Mouse (Mus musculus) megakaryocyte-erythroid progenitor cell, adult 5-6 weeks (primary cell): ENCODE data around the gene Msl2. TPM values are rescaled to one million over a fixed set of nuclear protein-coding genes. Genes with fewer than 3 reads are reported as not detected.

Experiments used
- ATAC-seq: replicated peaks from 2 replicates; pipeline ENCODE4 v1.8.0; 2016; ENCODE audit warnings: mild to moderate bottlenecking, inconsistent platforms; ENCODE audit not compliant: severe bottlenecking, poor library complexity, low FRiP score, low TSS enrichment
- total RNA-seq, 2 experiments: library from RNA; stranded (forward) in 1 of 2; stranded (reverse) in 1 of 2; fragments of 200-1000, 215-1000 nt in 1 of 2; fragments of >200 nt in 1 of 2; fragmentation: Nextera tagmentation in 1 of 2; gene quantifications; 2 replicates each; pipeline ENCODE4 v1.2.3; 2014 to 2017

Msl2 gene
- total RNA-seq, 2 experiments from 2014 or later, result 50.4 to 52.2 TPM

DNA sequence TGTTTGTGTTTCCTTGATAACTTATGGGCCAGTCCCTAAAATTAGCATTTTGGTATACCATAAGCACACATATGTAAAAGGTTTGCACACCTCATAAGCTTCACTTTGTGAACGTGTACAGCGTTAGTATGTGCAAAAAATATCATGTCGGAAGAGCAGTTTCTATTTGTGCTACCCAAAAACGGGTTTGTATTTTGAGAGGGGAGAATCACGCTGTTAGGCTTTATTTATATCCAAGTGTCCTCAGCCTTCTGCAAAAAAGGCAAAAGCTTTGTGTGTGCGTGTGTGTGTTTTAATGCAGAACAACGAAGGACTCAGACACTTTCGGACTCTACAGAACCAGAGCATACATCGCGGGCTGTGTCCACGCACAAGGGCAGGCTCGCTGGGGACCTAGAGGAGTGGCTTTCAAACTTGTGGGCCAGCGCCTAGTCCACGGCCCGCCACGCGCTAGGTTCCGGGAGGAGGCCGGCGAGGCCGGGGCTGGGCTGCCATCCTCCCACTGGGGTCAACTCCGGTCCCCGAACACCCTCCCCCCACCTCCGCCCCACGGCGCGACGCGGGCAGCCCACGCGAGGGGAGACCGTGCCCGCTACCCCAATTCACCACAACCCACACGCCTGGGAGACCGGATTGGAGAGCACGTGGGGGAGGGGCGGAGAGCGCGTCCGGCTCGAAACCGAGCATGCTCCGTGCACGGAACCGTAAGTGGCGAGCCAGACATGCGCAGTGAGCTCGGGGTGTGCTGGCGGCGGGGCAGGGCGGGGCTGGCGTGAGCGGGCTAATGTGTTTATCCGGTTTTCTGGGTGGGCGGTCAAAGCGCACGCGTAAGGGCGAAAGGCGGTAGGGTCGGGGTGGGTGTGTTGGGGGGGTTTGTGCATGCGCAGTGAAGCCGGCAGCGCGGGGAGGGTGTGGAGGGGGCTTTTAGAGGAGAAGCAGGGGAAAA is 587 bp upstream of the Msl2 start:
- ATAC-seq, result peak; percentile 79

DNA sequence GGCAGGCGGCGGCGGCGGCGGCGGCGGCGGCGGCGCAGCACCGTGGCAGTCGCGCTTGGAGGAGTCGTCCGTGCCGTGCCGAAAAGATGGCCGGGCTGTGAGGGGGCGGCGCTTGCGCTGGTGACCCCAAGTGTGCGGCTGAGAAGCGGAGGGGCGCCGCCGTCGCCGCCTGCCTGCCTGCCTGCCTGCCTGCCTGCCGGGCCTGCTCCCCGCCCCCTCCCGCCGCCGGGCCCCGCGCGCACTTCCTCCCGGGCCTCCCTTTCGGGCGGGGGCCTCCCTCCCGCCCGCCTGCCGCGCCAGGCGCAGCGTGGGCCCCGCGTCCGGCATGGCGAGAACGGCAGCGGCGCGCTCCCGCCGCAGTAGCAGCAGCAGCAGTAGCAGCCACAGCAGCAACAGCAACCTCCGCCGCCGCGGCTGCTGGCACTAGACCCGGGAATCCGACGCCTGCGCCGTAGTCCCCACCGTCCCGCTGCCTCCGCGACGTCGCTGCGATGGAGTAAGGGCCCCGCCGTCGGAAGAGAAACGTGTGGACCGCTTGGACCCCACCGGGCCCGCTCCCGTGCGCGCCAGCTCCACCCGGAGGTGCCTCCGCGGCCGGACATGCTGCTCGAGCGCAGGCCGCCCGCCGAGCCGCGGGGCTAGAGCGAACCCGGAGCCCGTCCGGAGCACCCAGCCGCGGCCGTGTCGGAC is 576 bp downstream of the Msl2 start:
- peak; percentile 25 for ATAC-seq

- ATAC-seq, result no peak
These were observed 1.2 kb downstream of the Msl2 start for GRCm38 (mm10) chr9:101075091-101075581.

GRCm38 (mm10) chr9:101075694-101076093 is 1.8 kb downstream of the Msl2 start:
- no peak for ATAC-seq

DNA sequence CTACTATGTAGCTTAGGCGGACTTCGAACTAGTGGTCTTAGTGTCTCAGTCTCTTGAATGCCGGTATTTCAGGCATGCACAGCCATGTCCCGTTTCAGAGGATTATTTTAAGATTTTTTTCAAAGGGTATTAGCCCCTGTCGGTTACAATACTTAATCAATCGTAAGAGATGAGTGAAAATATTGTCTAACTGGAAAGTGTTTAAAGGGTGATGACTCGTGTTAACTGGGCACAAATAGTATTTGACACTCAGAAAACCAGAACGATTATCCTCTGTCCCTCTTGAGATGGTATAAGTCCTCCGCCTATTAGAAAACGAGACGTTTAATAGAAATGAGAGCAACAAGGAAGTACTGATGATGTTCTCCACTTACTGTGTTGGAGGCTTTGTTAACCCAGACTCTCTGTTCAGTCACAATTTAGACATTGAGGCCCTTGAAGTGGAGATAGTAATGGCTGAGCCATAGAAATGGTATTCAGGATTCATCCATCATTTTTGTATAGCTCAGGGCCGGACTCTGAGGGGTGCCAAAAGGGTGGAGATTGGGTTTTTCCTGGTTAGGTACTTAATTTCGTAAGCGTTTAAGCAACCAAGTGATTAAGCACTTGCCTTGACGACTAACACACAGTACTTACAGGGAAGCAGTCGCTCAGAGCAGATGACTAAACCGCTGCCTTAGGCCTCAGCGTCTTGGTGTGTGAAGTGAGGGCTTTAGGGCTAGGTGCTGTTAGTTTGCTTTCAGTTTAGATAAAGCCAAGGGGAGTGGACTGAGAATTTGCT is 2.4 kb downstream of the Msl2 start:
- no peak for ATAC-seq

DNA sequence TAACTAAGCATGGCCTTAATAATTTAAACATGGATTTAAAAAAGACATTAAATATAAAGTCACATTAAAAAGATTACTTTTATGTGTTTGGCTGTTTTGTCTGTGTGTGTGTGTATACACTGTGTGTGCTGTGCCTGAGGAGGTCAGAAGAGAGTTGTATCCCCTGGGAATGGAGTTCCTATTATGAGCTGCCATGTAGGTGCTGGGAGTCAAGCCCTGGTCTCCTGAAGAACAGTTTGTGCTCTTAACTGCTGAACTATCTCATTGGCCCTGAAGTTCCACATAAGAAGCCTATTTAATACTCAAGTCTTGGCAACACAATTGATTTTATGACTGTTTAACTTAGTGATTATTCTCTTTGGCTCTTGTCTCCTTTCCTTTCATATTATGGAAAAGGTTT is 3.6 kb downstream of the Msl2 start:
- no peak for ATAC-seq

DNA sequence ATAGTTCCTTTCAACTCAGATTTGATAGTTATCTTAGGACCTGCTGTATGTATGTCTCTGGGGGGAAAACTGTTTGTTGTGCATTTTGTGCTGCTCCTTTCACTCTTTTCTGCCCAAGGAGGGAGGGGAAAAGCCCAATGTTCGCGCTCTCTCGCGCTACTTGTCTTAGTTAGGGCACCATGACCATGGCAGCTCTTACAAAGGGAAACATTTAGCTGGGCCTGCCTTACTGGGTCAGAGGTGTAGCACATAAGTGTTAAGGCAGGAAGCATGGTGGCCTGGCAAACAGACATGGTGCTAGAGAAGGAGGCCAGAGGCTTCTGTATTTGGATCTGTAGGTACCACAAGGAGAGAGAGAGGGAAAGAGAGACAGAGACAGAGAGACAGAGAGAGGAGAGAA is 4.7 kb downstream of the Msl2 start:
- ATAC-seq, result no peak

GRCm38 (mm10) chr9:101080046-101080685 is 6.3 kb downstream of the Msl2 start:
- peak; percentile 38; the same call in 1 of the 2 replicates for ATAC-seq

DNA sequence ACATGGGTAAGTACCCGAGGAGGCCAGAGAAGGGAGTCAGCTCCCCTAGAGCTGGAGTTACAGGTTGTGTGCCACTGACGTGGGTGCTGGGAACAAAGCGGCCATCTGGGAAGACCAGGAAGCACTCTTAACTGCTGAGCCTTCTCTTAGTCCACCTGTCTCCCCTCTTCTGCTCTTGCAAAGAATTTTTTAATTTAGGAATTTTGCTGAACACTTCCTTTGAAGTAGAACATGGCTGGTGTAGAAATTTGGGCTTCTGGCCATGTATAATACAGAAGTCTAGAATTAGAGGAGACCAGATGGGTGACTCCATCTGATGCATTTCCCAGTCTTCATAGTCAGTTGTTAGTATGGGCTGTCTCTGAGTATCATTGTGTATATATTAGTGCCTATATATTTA is 9.8 kb downstream of the Msl2 start:
- ATAC-seq, result no peak

GRCm38 (mm10) chr9:101095425-101095824 is 21.5 kb downstream of the Msl2 start:
- peak; percentile 57; the same call in 1 of the 2 replicates for ATAC-seq

- ATAC-seq, result no peak
These were observed 22.6 kb downstream of the Msl2 start for GRCm38 (mm10) chr9:101096461-101096860.

DNA sequence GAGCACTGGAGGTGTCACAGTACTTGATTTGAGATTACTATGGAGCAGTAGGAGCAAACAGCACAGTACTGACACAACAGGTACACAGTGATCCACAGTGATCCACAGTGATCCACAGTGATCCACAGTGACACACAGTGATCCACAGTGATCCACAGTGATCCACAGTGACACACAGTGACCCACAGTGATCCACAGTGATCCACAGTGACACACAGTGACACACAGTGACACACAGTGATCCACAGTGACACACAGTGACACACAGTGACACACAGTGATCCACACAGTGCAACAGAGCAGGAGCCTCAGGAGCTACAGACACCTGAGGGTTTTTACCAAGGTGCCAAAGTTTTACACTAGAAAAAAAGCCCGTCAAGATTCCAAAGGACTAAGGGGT is 23.6 kb downstream of the Msl2 start:
- ATAC-seq, result peak; percentile 66

DNA sequence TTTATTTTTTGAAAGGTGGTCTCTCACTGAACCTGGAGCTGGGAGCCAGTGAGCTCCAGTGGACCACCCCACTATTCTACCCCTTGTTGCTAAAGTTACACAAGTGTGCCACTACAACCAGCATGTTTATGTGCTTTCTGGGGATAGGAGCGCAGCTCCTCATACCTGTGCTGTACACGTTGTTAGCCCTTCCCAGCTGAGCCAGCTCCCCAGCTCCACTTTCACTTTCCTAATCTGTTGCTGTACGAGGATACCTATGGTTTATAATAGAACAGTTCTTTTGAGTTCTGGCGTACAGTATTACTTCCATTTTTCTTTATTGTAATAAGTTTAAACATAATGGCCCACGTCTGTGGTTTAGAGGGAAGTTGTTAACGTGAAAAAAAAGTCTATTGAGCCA is 25.5 kb downstream of the Msl2 start:
- ATAC-seq, result 0 out of 2 replicates have a peak, but pooled peaks have one; percentile 31

- ATAC-seq, result no peak
These were observed 26.3 kb downstream of the Msl2 start for GRCm38 (mm10) chr9:101100163-101100562.

DNA sequence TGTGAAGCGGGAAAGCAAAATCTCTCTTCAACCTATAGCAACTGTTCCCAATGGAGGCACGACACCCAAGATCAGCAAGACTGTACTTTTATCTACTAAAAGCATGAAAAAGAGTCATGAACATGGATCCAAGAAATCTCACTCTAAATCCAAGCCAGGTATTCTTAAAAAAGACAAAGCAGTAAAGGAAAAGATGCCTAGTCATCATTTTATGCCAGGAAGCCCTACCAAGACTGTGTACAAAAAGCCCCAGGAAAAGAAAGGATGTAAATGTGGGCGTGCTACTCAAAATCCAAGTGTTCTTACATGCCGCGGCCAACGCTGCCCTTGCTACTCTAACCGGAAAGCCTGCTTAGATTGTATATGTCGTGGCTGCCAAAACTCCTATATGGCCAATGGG is 27.6 kb downstream of the Msl2 start:
- no peak for ATAC-seq

DNA sequence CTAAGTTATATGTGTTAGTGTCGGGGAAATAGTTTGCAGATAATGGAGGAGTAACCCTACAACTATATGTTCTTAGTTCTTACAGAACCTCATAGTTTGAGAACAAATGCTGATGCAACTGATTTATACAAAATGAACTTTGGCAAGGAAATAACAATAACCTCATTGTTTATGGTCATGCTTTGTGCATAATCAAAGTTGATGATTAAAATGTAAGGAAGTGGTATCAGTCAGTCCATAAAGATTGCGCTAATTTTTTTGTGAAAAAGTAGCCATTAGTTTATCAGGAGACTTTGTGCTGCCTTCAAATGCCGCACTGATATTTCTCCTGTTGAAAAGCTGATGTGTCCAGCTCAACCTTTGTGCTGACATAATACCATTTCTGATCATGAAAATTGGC is 28.4 kb downstream of the Msl2 start:
- no peak for ATAC-seq

GRCm38 (mm10) chr9:101104931-101105330 is 31.0 kb downstream of the Msl2 start:
- no peak for ATAC-seq

- no peak for ATAC-seq
These were observed 31.8 kb downstream of the Msl2 start for GRCm38 (mm10) chr9:101105735-101106134.

DNA sequence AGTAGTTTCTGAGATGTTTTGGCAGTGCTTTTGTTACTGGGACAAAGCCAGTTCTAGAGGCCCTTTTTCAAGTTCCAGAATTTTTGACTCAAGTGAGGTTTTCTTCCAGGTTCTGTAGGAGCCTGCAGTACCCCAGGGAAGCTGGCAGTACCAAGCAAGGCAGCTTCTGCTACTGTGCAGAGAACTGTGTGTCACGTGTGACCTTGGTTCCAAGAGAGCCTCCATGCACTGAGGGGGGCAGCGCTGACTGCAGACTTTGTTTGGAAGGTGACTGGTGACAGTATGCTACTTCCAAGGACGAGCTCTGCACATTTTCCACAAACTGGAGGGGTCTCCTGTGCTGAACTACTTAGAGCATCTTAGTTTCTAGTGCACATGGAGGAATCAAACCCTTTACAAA is 33.5 kb downstream of the Msl2 start:
- no peak for ATAC-seq
